Mouse (Mus musculus): Measurements from ENCODE around the gene Prss42.

DNA sequence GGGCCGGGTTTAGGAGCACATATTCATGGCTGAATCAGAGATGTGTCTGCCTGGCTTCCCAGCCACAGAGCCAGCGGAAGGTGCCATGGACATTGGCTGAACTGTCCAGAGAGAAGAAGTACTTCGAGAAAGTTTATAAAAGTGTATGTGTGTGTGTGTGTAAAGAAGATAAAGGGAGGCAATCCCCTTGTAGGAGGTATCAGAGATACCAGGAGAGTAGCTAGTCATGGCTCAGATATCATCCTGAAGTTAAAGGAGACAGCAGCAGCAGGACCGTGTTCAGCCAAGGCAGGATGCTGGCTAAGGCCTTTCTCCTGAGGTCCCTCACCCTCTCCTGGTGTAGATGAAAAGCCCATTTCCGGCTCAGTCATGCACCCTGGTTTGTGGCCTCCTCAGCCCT lies 46.6 kb upstream of the Prss42 start:
- TF ChIP-seq MAX (IDR thresholded peaks at IDR 0.05; ENCODE audit: low read depth) (no peak), POLR2A (IDR thresholded peaks at IDR 0.05; ENCODE audit: insufficient read length, low read depth) (no peak), MYOD1 (IDR thresholded peaks at IDR 0.05; ENCODE audit: control insufficient read depth in 1 of 3, insufficient read length in 2 of 3, low read depth in 2 of 3) (no peak), E2F4 (IDR thresholded peaks at IDR 0.05; ENCODE audit: insufficient read depth) (no peak), TCF12 (IDR thresholded peaks at IDR 0.05; ENCODE audit: insufficient read depth, poor library complexity, severe bottlenecking) (no peak), TCF3 (IDR thresholded peaks at IDR 0.05; ENCODE audit: insufficient read length, low read depth) (no peak), USF1 (IDR thresholded peaks at IDR 0.05; ENCODE audit: low read depth) (no peak), MYOG (IDR thresholded peaks at IDR 0.05; ENCODE audit: control insufficient read depth in 1 of 3, insufficient read depth in 1 of 3, insufficient read length in 2 of 3, low read depth in 2 of 3) (no peak)

All from myocyte (in vitro differentiated cells).